Mouse (Mus musculus) layer of hippocampus, adult 9-11 months (tissue): ENCODE data around the gene Ube2c.

Source experiments
- DNase-seq: peaks from one replicate; pipeline ENCODE4 v3.0.0; 2022

The Ube2c gene

GRCm38 (mm10) chr2:164762593-164762992, 7.1 kb upstream of the Ube2c start:
- no peak for DNase-seq

GRCm38 (mm10) chr2:164765841-164766240, 3.9 kb upstream of the Ube2c start:
- DNase-seq, result peak; percentile 69

GRCm38 (mm10) chr2:164767812-164768540, 1.7 kb upstream of the Ube2c start:
- no peak for DNase-seq

- no peak for DNase-seq
Observed at GRCm38 (mm10) chr2:164770279-164770678, 581 bp downstream of the Ube2c start.

GRCm38 (mm10) chr2:164771123-164771522, 1.4 kb downstream of the Ube2c start:
- no peak for DNase-seq

- DNase-seq, result no peak
Observed at GRCm38 (mm10) chr2:164773229-164773988, 3.7 kb downstream of the Ube2c start.

- no peak for DNase-seq
Observed at GRCm38 (mm10) chr2:164773989-164774364, 4.3 kb downstream of the Ube2c start.

GRCm38 (mm10) chr2:164776130-164776529, 6.4 kb downstream of the Ube2c start:
- DNase-seq, result no peak

- no peak for DNase-seq
Observed at GRCm38 (mm10) chr2:164776801-164777200, 7.1 kb downstream of the Ube2c start.

- no peak for DNase-seq
Observed at GRCm38 (mm10) chr2:164777246-164778014, 7.7 kb downstream of the Ube2c start.

- no peak for DNase-seq
Observed at GRCm38 (mm10) chr2:164778015-164778287, 8.3 kb downstream of the Ube2c start.

- no peak for DNase-seq
Observed at GRCm38 (mm10) chr2:164778809-164779208, 9.1 kb downstream of the Ube2c start.

- DNase-seq, result no peak
Observed at GRCm38 (mm10) chr2:164779481-164780086, 9.9 kb downstream of the Ube2c start, which contains the start of gene Tnnc2. Gene Tnnc2 (minus strand): TSS chr2:164779967.

GRCm38 (mm10) chr2:164781876-164782275, 12.2 kb downstream of the Ube2c start:
- no peak for DNase-seq

GRCm38 (mm10) chr2:164783926-164784581, 14.4 kb downstream of the Ube2c start:
- DNase-seq, result no peak

- DNase-seq, result no peak
Observed at GRCm38 (mm10) chr2:164784869-164785420, 15.2 kb downstream of the Ube2c start.

GRCm38 (mm10) chr2:164785481-164786387, 16.0 kb downstream of the Ube2c start, which contains the start of gene Snx21:
Gene Snx21 (plus strand): TSS chr2:164785823.
- DNase-seq, result peak; percentile 91

- DNase-seq, result no peak
Observed at GRCm38 (mm10) chr2:164786388-164786885, 16.7 kb downstream of the Ube2c start.

GRCm38 (mm10) chr2:164787032-164787431, 17.3 kb downstream of the Ube2c start:
- no peak for DNase-seq

- DNase-seq, result no peak
Observed at GRCm38 (mm10) chr2:164787779-164788178, 18.1 kb downstream of the Ube2c start.

- DNase-seq, result no peak
Observed at GRCm38 (mm10) chr2:164788411-164788810, 18.7 kb downstream of the Ube2c start.
